Mouse (Mus musculus): ENCODE results near the gene Tbp. TPM values are rescaled to one million over a fixed set of nuclear protein-coding genes. Genes with fewer than 3 reads are reported as not detected.
A peak's percentile ranks its signal among the peaks of the same experiment; 100 is the strongest.

Gene Tbp
- polyA plus RNA-seq, 1 experiment: 474 TPM

DNA sequence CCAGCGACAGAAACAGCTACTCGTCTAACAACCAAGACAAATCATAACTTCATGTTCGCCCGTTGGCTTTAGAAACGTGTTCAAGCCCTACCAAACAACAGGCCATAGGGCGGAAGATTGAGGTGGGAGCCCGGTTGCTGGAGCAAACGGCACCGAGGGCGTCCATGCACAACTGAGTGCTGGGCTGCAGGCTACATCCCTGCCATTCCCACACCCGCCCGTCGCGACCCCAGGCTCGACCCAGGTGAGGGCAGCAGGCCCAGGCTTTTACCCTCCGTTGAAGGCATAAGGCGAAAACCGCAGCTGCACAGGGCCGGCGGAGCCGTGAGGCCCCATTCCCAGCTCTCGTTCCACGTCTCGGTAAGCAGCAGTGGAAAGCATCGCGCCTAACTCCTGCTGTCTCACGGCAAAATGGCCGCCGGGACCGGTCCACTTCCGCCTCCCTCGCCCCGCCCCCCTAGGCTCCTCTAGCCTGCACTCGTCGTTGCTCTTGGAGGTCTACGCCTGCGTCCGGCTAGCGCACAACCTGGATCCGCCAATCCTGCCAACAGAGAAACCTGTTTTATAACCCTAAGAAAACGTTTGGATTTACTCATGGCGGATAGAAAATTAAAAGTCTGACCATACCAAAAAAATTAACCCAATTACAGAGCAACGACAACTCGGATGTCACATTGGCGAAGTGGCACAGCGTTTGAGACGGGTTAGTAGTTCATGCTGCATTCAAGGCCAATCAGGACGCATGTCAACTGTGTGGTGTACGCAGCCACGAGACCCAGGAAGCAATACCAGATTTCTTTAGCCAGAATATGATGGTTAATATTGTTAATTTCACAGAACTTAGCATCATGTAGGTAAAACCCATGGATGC is 1.6 kb upstream of the Tbp start:
- WGBS: under 1% methylated on average over 50 of the region's 50 CpGs
- Histone ChIP-seq H3K4me3 (ENCODE audit: insufficient read depth, low read depth, low read length) (peak overlapping the region; percentile 86), H3K4me1 (ENCODE audit: control insufficient read depth, insufficient read depth, low read length) (no peaks in the 10 kb centered on the region), H3K27ac (ENCODE audit: insufficient read depth, low read depth, low read length) (peak overlapping the region; percentile 79)
- TF ChIP-seq POLR2A (IDR thresholded peaks at IDR 0.05; ENCODE audit: insufficient read depth, low read depth, low read length) (peak; percentile 60), CTCF (IDR thresholded peaks at IDR 0.05; ENCODE audit: insufficient read depth, low read depth, low read length) (no peak)

DNA sequence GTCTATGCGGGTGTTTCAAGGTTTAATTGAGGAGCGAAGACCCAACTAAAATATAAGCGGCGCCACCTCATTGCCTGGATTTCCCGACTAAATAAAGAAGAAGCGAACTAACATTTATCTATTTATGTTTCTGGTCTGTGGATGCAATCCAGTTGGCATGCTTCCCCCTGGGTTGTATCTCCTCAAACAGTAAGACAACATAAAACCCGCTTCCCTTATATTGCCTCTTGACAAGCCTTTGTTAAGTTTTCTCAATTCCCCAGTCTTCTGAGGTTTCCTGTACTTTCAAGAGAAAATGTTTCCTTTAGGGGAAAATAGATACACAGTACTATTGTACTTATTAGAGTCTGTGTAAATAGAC is 955 bp upstream of the Tbp start:
- Histone ChIP-seq H3K4me3 (ENCODE audit: insufficient read depth, low read depth, low read length) (peak overlapping the region; percentile 86; the same call in 1 of the 2 replicates), H3K27ac (ENCODE audit: insufficient read depth, low read depth, low read length) (peak overlapping the region; percentile 72), H3K4me1 (ENCODE audit: control insufficient read depth, insufficient read depth, low read length) (no peaks in the 10 kb centered on the region)
- 33% methylated on average over 7 of the region's 7 CpGs for WGBS
- TF ChIP-seq CTCF (IDR thresholded peaks at IDR 0.05; ENCODE audit: insufficient read depth, low read depth, low read length) (no peak), POLR2A (IDR thresholded peaks at IDR 0.05; ENCODE audit: insufficient read depth, low read depth, low read length) (no peak)

DNA sequence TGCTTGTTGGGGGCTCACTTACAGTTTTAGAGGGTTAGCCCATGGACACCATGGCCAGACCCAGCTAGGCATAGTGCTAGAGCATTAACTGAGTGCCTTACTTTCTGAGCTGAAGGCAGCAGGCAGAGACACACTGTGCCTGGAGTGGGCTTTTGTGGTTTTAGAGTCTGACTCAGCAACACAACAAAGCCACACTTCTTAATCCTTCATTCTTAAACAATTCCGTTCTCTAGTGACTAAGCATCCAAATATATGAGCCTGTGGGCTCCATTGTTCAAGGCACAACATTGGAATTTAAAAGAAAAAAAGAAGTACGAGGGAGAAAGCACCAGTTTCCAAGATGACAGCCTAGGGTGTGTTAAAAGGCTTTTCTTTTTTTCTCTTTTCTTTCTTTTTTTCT is 11.0 kb downstream of the Tbp start:
- no peak overlapping the region for H3K27ac ChIP-seq (ENCODE audit: insufficient read depth, low read depth, low read length)
- no peak for TF ChIP-seq POLR2A (IDR thresholded peaks at IDR 0.05; ENCODE audit: insufficient read depth, low read depth, low read length)
- TF ChIP-seq CTCF (IDR thresholded peaks at IDR 0.05; ENCODE audit: insufficient read depth, low read depth, low read length): no peak
- 55% methylated on average over 2 of the region's 2 CpGs for WGBS
- no peak overlapping the region for H3K4me3 ChIP-seq (ENCODE audit: insufficient read depth, low read depth, low read length)
- no peaks in the 10 kb centered on the region for H3K4me1 ChIP-seq (ENCODE audit: control insufficient read depth, insufficient read depth, low read length)

- TF ChIP-seq POLR2A (IDR thresholded peaks at IDR 0.05; ENCODE audit: insufficient read depth, low read depth, low read length): no peak
- no peak for TF ChIP-seq CTCF (IDR thresholded peaks at IDR 0.05; ENCODE audit: insufficient read depth, low read depth, low read length)
- Histone ChIP-seq H3K4me3 (ENCODE audit: insufficient read depth, low read depth, low read length) (no peak overlapping the region), H3K4me1 (ENCODE audit: control insufficient read depth, insufficient read depth, low read length) (no peaks in the 10 kb centered on the region), H3K27ac (ENCODE audit: insufficient read depth, low read depth, low read length) (no peak overlapping the region)
- 59% methylated on average over 5 of the region's 5 CpGs for WGBS
Observed at GRCm38 (mm10) chr17:15517776-15518175, 18.1 kb downstream of the Tbp start.

DNA sequence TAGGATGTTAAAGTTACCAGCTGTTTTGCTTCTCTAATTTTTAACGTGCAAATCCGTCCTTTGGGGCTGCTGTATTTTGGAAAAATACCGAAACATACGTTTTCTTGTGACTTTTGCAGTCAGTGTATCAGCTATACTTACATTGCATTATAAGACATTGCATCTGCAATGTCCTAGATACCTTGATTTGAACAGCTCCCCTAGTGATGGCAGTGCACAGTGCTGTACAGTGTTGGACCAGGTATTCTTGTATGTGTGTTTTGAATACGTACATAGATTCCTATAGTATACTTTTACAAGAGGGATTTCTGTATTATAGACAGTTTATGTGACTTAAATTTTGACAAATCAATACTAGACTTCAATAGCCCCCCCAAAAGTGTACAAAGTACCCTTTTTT is 18.5 kb downstream of the Tbp start:
- TF ChIP-seq CTCF (IDR thresholded peaks at IDR 0.05; ENCODE audit: insufficient read depth, low read depth, low read length) (no peak), POLR2A (IDR thresholded peaks at IDR 0.05; ENCODE audit: insufficient read depth, low read depth, low read length) (no peak)
- 91% methylated on average over 5 of the region's 5 CpGs for WGBS
- Histone ChIP-seq H3K4me3 (ENCODE audit: insufficient read depth, low read depth, low read length) (no peak overlapping the region), H3K4me1 (ENCODE audit: control insufficient read depth, insufficient read depth, low read length) (no peaks in the 10 kb centered on the region), H3K27ac (ENCODE audit: insufficient read depth, low read depth, low read length) (no peak overlapping the region)

DNA sequence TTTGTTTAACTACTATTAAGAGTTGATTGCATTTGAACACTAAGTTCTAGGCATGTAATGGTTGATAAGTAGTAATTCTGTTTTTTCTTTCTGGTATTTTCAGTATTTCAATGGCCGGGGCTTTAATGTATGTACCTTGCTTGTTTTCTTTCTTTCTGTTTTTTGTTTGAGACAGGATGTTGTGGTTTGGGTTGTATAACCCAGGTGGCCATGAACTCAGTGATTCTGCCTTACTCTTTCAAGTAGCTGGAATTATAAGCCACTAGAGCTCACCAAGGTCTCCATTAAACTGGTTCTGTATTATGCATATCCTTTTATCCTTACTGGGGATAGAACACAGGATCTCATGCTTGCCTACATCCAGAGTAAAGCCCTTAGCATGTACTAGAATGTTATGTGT is 19.1 kb downstream of the Tbp start:
- H3K4me1 ChIP-seq (ENCODE audit: control insufficient read depth, insufficient read depth, low read length): no peaks in the 10 kb centered on the region
- TF ChIP-seq POLR2A (IDR thresholded peaks at IDR 0.05; ENCODE audit: insufficient read depth, low read depth, low read length): no peak
- no peak for TF ChIP-seq CTCF (IDR thresholded peaks at IDR 0.05; ENCODE audit: insufficient read depth, low read depth, low read length)
- H3K27ac ChIP-seq (ENCODE audit: insufficient read depth, low read depth, low read length): no peak overlapping the region
- 97% methylated on average over 1 of the region's 1 CpGs for WGBS
- H3K4me3 ChIP-seq (ENCODE audit: insufficient read depth, low read depth, low read length): no peak overlapping the region

DNA sequence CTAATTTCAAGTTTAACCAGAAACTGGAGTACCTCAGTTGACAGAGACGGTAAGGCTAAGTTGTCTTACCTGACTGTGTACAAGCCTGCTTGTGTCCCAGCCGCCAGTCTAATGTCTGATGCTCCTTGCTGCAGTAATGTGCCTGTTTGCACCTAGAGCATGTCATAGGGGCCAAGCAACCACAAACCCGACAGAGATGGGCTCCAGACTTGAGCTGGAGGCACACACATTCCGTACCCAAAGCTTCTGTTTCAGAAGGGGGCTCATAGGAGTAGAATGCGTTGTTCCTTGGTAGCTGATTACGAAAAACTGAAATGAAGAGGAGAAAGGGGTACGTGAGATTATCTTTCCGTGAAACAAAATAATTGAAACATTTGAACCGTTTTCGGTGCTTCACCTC is 26.6 kb downstream of the Tbp start:
- TF ChIP-seq CTCF (IDR thresholded peaks at IDR 0.05; ENCODE audit: insufficient read depth, low read depth, low read length): no peak
- no peak for TF ChIP-seq POLR2A (IDR thresholded peaks at IDR 0.05; ENCODE audit: insufficient read depth, low read depth, low read length)
- 10% methylated on average over 10 of the region's 10 CpGs for WGBS
- Histone ChIP-seq H3K4me1 (ENCODE audit: control insufficient read depth, insufficient read depth, low read length) (peaks cover 2% of the 10 kb centered on the region), H3K4me3 (ENCODE audit: insufficient read depth, low read depth, low read length) (peak overlapping the region; percentile 15), H3K27ac (ENCODE audit: insufficient read depth, low read depth, low read length) (no peak overlapping the region)

- TF ChIP-seq POLR2A (IDR thresholded peaks at IDR 0.05; ENCODE audit: insufficient read depth, low read depth, low read length): peak; percentile 77
- TF ChIP-seq CTCF (IDR thresholded peaks at IDR 0.05; ENCODE audit: insufficient read depth, low read depth, low read length): peak; percentile 16; the same call in 1 of the 2 replicates
- Histone ChIP-seq H3K4me3 (ENCODE audit: insufficient read depth, low read depth, low read length) (peak within 1 kb of the TSS; percentile 93), H3K27ac (ENCODE audit: insufficient read depth, low read depth, low read length) (peak within 1 kb of the TSS; percentile 59; the same call in 1 of the 2 replicates), H3K4me1 (ENCODE audit: control insufficient read depth, insufficient read depth, low read length) (peaks cover 2% of the 10 kb centered on the region)
- under 1% methylated on average over 55 of the region's 55 CpGs for whole genome bisulfite sequencing
Observed at GRCm38 (mm10) chr17:15526986-15527810, 27.5 kb downstream of the Tbp start, which contains the start of gene Pdcd2. Gene Pdcd2, minus strand, starts transcription at chr17:15527301.

- no peak overlapping the region for H3K27ac ChIP-seq (ENCODE audit: insufficient read depth, low read depth, low read length)
- 49% methylated on average over 3 of the region's 3 CpGs for WGBS
- TF ChIP-seq POLR2A (IDR thresholded peaks at IDR 0.05; ENCODE audit: insufficient read depth, low read depth, low read length): no peak
- no peak for TF ChIP-seq CTCF (IDR thresholded peaks at IDR 0.05; ENCODE audit: insufficient read depth, low read depth, low read length)
- H3K4me3 ChIP-seq (ENCODE audit: insufficient read depth, low read depth, low read length): no peak overlapping the region
- peaks cover 2% of the 10 kb centered on the region for H3K4me1 ChIP-seq (ENCODE audit: control insufficient read depth, insufficient read depth, low read length)
Observed at GRCm38 (mm10) chr17:15527811-15528136, 28.1 kb downstream of the Tbp start.

Measured in olfactory bulb, adult 2 months (tissue).